Mouse (Mus musculus) kidney, postnatal 36 days (tissue): ENCODE measurements at regions not wholly inside any gene's neighbourhood (a gene's known extent, or its start where the extent isn't known, plus 50 kb on each side); places are given as distances from the start of the nearest gene placed in this dataset.
"Not testable (repeated sequence)": the region's sequence is repeated elsewhere in the genome, so short reads cannot be mapped to it uniquely, and the experiment has no call there.

Experiments used
- DNase-seq, 2 experiments: peaks; one replicate each; pipeline ENCODE4 v3.0.0; 2021 to 2022; ENCODE audit warnings: mixed read lengths in 2 of 2

- DNase-seq, result no peak
These were observed 148.1 kb downstream of the Enc1 start for GRCm38 (mm10) chr13:97388851-97389479.

DNA sequence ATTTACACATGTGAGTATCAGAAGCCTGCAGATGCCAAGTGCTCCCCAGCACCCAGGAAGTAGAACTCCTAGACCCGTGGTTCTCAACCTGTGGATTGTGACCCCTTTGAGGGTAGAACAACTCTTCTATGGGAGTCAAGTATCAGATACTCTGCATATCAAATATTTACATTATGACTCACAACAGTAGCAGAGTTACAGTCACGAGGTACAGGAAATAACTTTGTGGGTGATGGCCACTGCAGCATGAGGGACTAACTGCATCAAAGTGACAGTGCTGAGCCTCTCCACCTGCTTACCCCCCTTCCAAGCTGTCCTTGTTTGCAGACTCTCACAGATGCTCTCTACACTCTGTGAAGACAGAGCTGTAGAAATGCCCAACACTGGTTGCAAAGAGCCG, 145.6 kb downstream of the Enc1 start:
- no peak for DNase-seq

GRCm38 (mm10) chr13:97385531-97385930, 144.6 kb downstream of the Enc1 start:
- no peak for DNase-seq

DNA sequence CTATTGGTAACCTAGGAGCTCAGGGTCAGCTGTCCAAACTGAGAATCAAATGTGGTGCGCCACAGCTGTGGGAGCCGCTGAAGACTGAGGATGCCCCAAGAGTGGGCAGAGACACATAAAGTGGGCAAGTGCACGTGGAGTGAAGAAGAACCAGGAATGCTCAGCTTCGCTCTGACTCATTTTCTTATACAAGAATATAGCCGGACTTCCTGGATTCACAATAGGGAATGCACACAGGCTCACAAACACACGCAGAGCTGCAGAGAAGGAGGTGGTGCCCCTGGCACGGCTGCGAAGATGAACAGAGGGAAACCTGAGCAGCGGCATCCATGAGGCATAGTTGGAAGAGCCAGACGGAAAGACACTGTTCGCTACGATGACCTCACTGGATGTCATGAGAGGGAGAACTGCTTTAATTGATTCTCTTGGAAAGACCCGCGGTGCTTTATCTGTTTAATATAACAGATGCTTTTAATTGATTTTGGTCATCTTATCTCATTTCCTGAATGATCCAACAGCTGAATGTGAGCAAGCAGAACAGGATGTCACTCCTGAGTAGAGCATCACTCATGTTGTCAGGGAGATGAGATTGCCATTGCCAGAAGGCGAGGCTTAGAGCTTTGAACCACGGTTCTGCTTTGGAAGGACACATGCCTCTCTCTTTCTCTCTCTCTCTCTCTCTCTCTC, 143.3 kb downstream of the Enc1 start:
- no peak for DNase-seq

- DNase-seq, result no peak
These were observed 142.4 kb downstream of the Enc1 start for GRCm38 (mm10) chr13:97383351-97383750.

- DNase-seq, result no peak
These were observed 139.5 kb downstream of the Enc1 start for GRCm38 (mm10) chr13:97380366-97380765.

GRCm38 (mm10) chr13:97376232-97376523, 135.3 kb downstream of the Enc1 start:
- no peak for DNase-seq

GRCm38 (mm10) chr13:97375501-97376231, 134.8 kb downstream of the Enc1 start:
- DNase-seq, result peak; percentile 13 to 16

GRCm38 (mm10) chr13:97372348-97372747, 131.4 kb downstream of the Enc1 start:
- DNase-seq, result no peak

DNA sequence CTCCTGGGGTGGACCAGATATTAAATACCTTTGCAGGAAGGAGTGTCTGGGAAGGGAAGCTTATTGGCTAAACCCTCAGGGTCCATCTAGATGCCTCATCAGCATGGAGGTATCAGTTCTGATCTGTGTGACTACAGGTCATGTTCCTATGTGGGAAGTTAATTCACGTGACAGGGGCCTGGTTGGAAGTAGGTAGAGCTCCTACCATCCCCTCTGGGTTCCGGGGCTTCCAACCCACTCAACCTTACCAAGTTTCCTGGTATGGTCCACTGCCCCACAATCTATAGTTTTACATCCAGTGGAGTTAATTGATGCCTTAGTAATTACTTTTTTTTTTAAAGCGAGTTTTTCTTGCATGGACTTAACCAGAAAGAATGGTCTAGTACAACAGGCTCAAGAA, 130.3 kb downstream of the Enc1 start:
- no peak for DNase-seq

DNA sequence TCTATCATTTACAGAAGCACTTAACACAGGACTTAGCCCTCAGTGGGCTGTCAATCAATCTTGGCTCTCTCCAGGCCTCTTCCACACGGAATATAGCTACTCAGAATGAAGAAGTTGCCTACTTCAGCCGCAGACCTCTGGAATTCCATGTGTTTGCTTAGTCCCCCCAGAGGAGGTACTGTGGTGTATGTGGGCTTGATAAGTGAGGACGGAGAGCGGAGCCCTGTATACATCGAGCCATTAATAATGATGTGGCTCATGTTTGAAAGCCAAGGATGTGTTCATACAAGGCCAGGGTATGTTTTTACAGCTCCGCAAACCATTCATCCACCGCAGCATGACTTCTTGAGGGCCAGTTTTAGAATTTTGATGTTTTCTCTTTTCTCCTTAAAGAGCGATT, 125.8 kb downstream of the Enc1 start:
- DNase-seq, result no peak

- no peak for DNase-seq
These were observed 124.8 kb downstream of the Enc1 start for GRCm38 (mm10) chr13:97365557-97366244.

DNA sequence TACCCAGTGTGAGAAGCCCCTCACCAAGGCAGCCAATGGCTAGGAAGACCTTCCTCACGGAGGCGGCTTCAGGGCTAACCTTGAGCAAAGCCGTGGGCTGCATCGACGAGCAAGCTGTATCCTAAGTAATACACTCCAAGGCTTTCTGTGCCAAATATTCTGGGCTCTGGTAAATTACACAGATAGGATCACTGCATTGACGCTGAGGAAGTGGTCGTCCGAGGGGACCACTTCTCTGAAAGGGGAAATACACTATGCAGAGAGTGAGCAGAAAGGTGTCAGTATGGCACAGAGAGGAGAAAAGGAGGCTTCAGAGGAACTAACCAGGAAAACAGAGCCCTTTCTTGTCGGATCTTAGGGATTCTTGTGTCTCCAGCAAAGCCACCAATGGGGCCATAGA, 124.1 kb downstream of the Enc1 start:
- DNase-seq, result no peak

GRCm38 (mm10) chr13:97363765-97364164, 122.9 kb downstream of the Enc1 start:
- DNase-seq, result peak; percentile 15 to 37

DNA sequence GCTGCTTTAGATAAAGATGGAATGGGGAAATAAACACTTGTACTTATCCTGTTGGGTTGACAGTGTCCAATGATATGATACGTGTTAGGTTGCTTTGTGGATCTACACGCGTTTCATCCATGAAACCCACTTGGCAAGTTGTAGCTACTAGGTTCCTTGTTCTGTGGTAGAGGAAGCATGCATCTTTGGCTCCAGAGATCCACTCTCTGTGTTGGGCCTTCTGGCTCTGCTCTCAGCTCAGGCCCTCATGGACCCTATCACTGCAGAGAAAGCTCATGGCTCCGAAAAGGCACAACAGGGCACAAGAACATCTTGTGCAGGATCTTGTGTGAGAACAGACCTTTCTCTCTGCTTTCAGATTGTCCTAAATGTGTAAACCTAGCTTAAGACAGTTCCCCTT, 122.3 kb downstream of the Enc1 start:
- DNase-seq, result no peak

DNA sequence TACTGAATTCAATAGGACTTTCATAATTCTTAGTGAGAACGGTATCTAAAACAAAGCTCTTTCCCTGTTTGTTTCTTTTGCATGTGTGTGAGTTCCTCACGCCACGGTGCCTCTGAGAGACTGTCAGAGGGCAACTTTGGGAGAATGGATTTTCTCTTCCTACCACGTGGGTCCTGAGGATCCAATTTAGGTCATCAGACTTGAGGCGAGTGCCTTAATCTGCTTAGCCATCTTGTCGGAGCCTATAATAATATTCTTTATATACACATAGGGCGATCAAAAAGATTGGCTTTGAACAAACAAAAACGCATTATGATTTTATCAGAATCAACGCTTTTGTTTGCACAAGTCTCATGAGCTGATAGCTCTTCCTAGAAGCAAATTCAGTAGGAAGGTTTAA, 119.6 kb downstream of the Enc1 start:
- no peak for DNase-seq

DNA sequence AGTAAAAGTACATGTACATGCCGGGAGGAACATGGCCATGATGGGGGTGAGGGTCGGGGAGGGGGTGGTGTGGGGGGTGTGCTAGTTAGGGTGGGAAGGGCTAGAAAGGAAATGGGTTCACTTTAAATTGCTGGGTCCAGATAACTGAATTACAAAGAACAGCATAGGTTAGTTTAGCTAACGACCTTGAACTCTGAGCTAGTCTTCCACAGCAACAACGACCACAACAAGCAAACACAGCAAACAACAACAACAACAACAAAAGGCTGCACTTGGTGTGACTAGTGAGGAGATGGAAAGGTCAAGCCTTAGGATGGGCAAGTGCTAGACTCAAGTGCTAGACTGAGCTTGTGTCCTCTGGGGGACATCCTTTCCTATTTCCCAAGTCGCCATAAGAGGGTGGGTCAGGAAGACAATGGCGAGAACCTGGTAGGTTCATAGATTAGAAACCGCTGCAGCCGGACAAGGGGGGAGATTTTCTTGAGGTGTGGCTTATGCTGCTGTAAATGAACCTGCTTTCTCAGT, 117.9 kb downstream of the Enc1 start:
- no peak for DNase-seq

GRCm38 (mm10) chr13:97358261-97358660, 117.4 kb downstream of the Enc1 start:
- no peak for DNase-seq

DNA sequence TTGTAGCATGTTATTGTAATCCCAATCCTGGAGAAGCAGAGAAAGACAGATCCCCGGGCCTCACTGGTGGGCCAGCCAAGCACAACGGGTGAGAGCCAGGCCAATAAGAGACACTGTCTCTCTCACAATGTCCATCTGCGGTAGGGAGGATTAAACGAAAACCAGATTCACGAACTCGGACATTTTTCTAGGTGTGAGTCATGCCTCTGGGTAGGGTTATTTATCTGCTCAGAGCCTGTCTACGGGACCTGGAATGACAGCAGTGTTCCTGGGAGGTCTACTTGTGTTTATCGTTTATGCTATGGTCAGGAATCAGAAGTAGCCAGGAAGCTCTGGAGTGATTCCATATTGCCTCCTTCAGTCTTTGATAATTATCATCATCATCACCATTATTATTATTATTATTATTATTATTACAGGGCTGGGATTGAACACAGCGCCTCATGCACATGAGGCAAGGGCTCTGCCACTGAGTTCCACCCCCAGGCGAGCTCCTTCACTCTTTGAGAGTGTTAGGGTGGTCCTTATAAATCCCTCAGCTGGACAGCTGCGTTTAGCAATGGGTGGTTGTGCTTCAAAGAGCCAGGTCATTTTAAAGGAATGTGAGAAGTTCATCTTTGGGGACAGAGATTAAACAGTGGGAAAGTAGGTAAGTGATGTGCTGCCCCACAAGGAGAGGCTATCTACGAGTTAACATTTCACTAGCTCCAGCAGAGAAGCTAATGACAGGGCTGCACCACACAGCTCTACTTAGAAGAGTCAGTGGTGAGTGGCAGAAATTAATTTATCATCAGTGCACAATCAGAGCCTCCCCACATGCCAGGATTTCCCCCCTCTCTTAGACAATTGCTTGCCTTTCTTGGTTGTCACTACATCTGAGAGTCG, 116.3 kb downstream of the Enc1 start:
- DNase-seq, result no peak

- not testable (repeated sequence) for DNase-seq
These were observed 114.5 kb downstream of the Enc1 start for GRCm38 (mm10) chr13:97355411-97355810.

DNA sequence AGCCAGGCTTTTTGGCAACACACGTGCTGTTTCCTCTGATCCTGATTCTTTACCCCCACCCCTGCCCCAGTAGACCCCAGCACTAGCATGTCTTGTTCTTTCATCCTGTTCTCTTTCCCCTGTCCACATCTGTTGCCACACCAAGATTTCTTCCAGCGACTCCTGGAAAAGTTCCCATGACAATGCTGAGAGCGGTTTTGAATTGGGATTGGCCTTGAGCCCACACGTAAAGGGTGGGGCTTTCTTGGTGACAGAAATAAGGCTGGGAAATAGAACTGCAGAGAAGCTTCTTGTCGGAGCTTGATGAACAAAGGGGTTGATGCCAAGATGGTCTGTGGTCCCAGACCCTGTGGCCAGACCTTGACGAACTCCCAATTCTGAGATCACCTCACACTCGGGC, 106.8 kb downstream of the Enc1 start:
- DNase-seq, result peak in 1 of 2 experiments; percentile 15

GRCm38 (mm10) chr13:97341218-97341889, 100.4 kb downstream of the Enc1 start:
- DNase-seq, result peak; percentile 53 to 54
